Mouse (Mus musculus) CH12.LX (cell line): ENCODE results near the gene Fgfr2. TPM values are rescaled to one million over a fixed set of nuclear protein-coding genes. Genes with fewer than 3 reads are reported as not detected.

Experiments used
- DNase-seq: peaks from one replicate; pipeline ENCODE4 v3.0.0-alpha.2; 2013; ENCODE audit errors: extremely low read depth
- H3K27ac ChIP-seq: 2 replicates; pipeline ENCODE4 v1.5.1; 2012; ENCODE audit warnings: low read depth, mild to moderate bottlenecking, control low read depth, moderate library complexity; ENCODE audit not compliant: insufficient read depth
- H3K27me3 ChIP-seq: replicated peaks from 2 replicates; pipeline ENCODE3; 2012; ENCODE audit warnings: inconsistent platforms
- H3K36me3 ChIP-seq, 2 experiments: replicated peaks in 1 of 2; 2 replicates each; pipeline versions ENCODE3 to v1.6.1; 2012; ENCODE audit warnings: inconsistent platforms in 1 of 2, low read length in 1 of 2, mild to moderate bottlenecking in 1 of 2, mixed read lengths in 1 of 2, moderate library complexity in 1 of 2; ENCODE audit not compliant: control insufficient read depth in 1 of 2, insufficient read depth in 1 of 2
- H3K4me1 ChIP-seq, 2 experiments: 2 replicates each; pipeline ENCODE4 v1.6.1; 2012; ENCODE audit warnings: inconsistent platforms in 1 of 2, moderate library complexity in 1 of 2; ENCODE audit not compliant: insufficient read depth in 2 of 2, control insufficient read depth in 1 of 2
- H3K4me2 ChIP-seq: 2 replicates; pipeline ENCODE4 v1.6.1; 2012; ENCODE audit warnings: low read depth, mild to moderate bottlenecking, control low read depth; ENCODE audit not compliant: poor library complexity, insufficient read depth, severe bottlenecking
- H3K4me3 ChIP-seq, 3 experiments: fragments of 150-350 bp in 1 of 3; sonication (generic) in 1 of 3; replicated peaks in 1 of 3; 2 replicates each; pipeline versions ENCODE3 to v1.5.1; 2011 to 2012; ENCODE audit warnings: low read depth in 2 of 3, low read length in 2 of 3, mild to moderate bottlenecking in 2 of 3, moderate library complexity in 2 of 3, control low read depth in 1 of 3, improper control_type of control experiment in 1 of 3, inconsistent platforms in 1 of 3, mixed read lengths in 1 of 3; ENCODE audit not compliant: poor library complexity in 1 of 3
- H3K79me2 ChIP-seq: replicated peaks from 2 replicates; pipeline ENCODE4 v1.6.1; 2012; ENCODE audit warnings: mild to moderate bottlenecking, moderate library complexity; ENCODE audit not compliant: control insufficient read depth, poor library complexity, insufficient read depth, severe bottlenecking; ENCODE audit errors: extremely low read depth
- H3K9ac ChIP-seq: 2 replicates; pipeline ENCODE4 v1.6.1; 2012; ENCODE audit warnings: low read depth, mild to moderate bottlenecking, control low read depth, moderate library complexity; ENCODE audit not compliant: insufficient read depth
- H3K9me3 ChIP-seq: replicated peaks from 2 replicates; pipeline ENCODE3; 2012; ENCODE audit warnings: low read length, inconsistent platforms, mixed read lengths
- BHLHE40 ChIP-seq: IDR thresholded peaks from 2 replicates; pipeline ENCODE4 v1.6.1; 2011; ENCODE audit warnings: mild to moderate bottlenecking, low read depth, low read length, improper control_type of control experiment
- CHD1 ChIP-seq: IDR thresholded peaks from 2 replicates; pipeline ENCODE4 v1.6.1; 2012; ENCODE audit warnings: low read depth, low read length, improper control_type of control experiment, inconsistent platforms
- CTCF ChIP-seq, 2 experiments: IDR thresholded peaks in 1 of 2; conservative IDR thresholded peaks in 1 of 2; 2 replicates each; pipeline ENCODE4 v1.5.1; 2011 to 2012; ENCODE audit warnings: low read depth in 2 of 2, low read length in 2 of 2, improper control_type of control experiment in 1 of 2, inconsistent platforms in 1 of 2, mild to moderate bottlenecking in 1 of 2, moderate library complexity in 1 of 2
- EP300 ChIP-seq: IDR thresholded peaks from 2 replicates; pipeline ENCODE4 v1.6.1; 2011; ENCODE audit warnings: low read length, improper control_type of control experiment
- ETS1 ChIP-seq: conservative IDR thresholded peaks from 2 replicates; pipeline ENCODE4 v1.6.1; 2012; ENCODE audit warnings: low read depth, mild to moderate bottlenecking, inconsistent platforms, low read length, improper control_type of control experiment, moderate library complexity
- GABPA ChIP-seq: IDR thresholded peaks from 2 replicates; pipeline ENCODE4 v1.6.1; 2012; ENCODE audit warnings: low read depth, low read length, improper control_type of control experiment, inconsistent platforms; ENCODE audit not compliant: insufficient replicate concordance
- IRF4 ChIP-seq: IDR thresholded peaks from 2 replicates; pipeline ENCODE4 v1.6.1; 2014; ENCODE audit warnings: low read depth, mild to moderate bottlenecking, inconsistent platforms, low read length, improper control_type of control experiment
- JUN ChIP-seq: IDR thresholded peaks from 2 replicates; pipeline ENCODE4 v1.6.1; 2011; ENCODE audit warnings: low read depth, mild to moderate bottlenecking, low read length, improper control_type of control experiment, moderate library complexity; ENCODE audit not compliant: insufficient read depth
- MAFK ChIP-seq: IDR thresholded peaks from 2 replicates; pipeline ENCODE4 v1.6.1; 2011; ENCODE audit warnings: low read length, improper control_type of control experiment; ENCODE audit not compliant: insufficient replicate concordance
- MAX ChIP-seq: IDR thresholded peaks from 2 replicates; pipeline ENCODE4 v1.6.1; 2011; ENCODE audit warnings: low read length, improper control_type of control experiment
- MEF2A ChIP-seq: IDR thresholded peaks from 2 replicates; pipeline ENCODE4 v1.6.1; 2014; ENCODE audit warnings: low read depth, mild to moderate bottlenecking, inconsistent platforms, low read length, improper control_type of control experiment, borderline replicate concordance
- MXI1 ChIP-seq: IDR thresholded peaks from 2 replicates; pipeline ENCODE4 v1.6.1; 2011; ENCODE audit warnings: mild to moderate bottlenecking, low read depth, low read length, improper control_type of control experiment
- MYC ChIP-seq: IDR thresholded peaks from 2 replicates; pipeline ENCODE4 v1.6.1; 2011; ENCODE audit warnings: low read depth, mild to moderate bottlenecking, improper control_type of control experiment, low read length
- PAX5 ChIP-seq: IDR thresholded peaks from 2 replicates; pipeline ENCODE4 v1.6.1; 2012; ENCODE audit warnings: low read length, inconsistent platforms, mixed read lengths
- POLR2AphosphoS2 ChIP-seq: IDR thresholded peaks from 2 replicates; pipeline ENCODE4 v1.6.1; 2011; ENCODE audit warnings: low read depth, low read length, improper control_type of control experiment
- RAD21 ChIP-seq: IDR thresholded peaks from 2 replicates; pipeline ENCODE4 v1.6.1; 2011; ENCODE audit warnings: low read depth, mild to moderate bottlenecking, low read length, improper control_type of control experiment, moderate library complexity
- SIN3A ChIP-seq: IDR thresholded peaks from 2 replicates; pipeline ENCODE4 v1.6.1; 2012; ENCODE audit warnings: low read length, improper control_type of control experiment, inconsistent platforms
- USF1 ChIP-seq: IDR thresholded peaks from 2 replicates; pipeline ENCODE4 v1.6.1; 2014; ENCODE audit warnings: low read depth, mild to moderate bottlenecking, inconsistent platforms, low read length, improper control_type of control experiment
- ZKSCAN1 ChIP-seq: IDR thresholded peaks from 2 replicates; pipeline ENCODE4 v1.6.1; 2012; ENCODE audit warnings: low read depth, inconsistent platforms, low read length, improper control_type of control experiment, borderline replicate concordance
- ZMIZ1 ChIP-seq: IDR thresholded peaks from 2 replicates; pipeline ENCODE4 v1.6.1; 2012; ENCODE audit warnings: low read depth, mild to moderate bottlenecking, inconsistent platforms, low read length, improper control_type of control experiment
- dilution Hi-C: fragments of 300-500 bp; cut with MboI; formaldehyde crosslinking; loops from 2 replicates; pipeline ENCODE4 v1.14.3; 2020; ENCODE audit warnings: low sequenced_read_pairs; ENCODE audit not compliant: extremely low pct_unique_long_range_greater_than_20kb, extremely low pct_ligation_motif_present
- in situ Hi-C: fragments of 300-500 bp; cut with MboI; formaldehyde crosslinking; loops from 3 replicates; pipeline ENCODE4 v1.14.3; 2019; ENCODE audit warnings: low sequenced_read_pairs, low pct_ligation_motif_present, low pct_unique_long_range_greater_than_20kb, mixed read lengths
- polyA plus RNA-seq: library from polyadenylated mRNA; unstranded; fragments of >175 nt; gene quantifications from 2 replicates; pipeline ENCODE4 v1.2.1, GENCODE M21; 2012; ENCODE audit warnings: low read depth; ENCODE audit not compliant: insufficient read length
- total RNA-seq, 2 experiments: library from RNA; depleted of rRNA; stranded (reverse); fragments of 300-350 nt in 1 of 2; fragments of >200 nt in 1 of 2; gene quantifications; 2 replicates each; pipeline ENCODE4 v1.2.3; 2012 to 2014

The Fgfr2 gene
- total and polyA plus RNA-seq, 3 experiments: not detected

DNA sequence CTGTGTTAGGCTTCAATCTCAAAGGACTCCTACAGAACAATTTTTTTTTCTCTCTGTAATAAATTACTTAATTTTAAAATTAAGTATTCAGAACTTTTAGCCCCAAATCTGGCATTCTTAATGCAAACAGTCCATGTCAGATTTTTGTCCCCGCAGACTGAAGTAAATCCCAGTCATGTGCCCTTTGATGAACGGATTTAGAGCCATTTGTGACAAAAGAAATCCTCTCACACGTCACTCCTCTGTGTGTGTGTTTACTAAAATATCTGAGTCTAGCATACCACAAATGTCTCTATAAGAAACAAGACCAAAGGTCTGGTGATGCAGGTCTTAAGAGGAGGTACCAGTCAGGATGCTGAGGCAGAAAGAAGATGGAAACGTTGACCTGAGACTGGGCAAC, 2906.9 kb downstream of the Fgfr2 start:
- H3K4me2 ChIP-seq: no peak overlapping the region
- H3K9me3 ChIP-seq: no peaks in the 10 kb centered on the region
- H3K4me1 ChIP-seq: no peaks in the 10 kb centered on the region
- DNase-seq: no peak
- in situ Hi-C loops: no loop called here
- H3K36me3 ChIP-seq: no peaks in the 10 kb centered on the region
- no peak overlapping the region for H3K27ac ChIP-seq
- H3K27me3 ChIP-seq: peaks cover 85% of the 10 kb centered on the region
- H3K79me2 ChIP-seq: no peaks in the 10 kb centered on the region
- dilution Hi-C loops: no loop called here
- no peak overlapping the region for H3K4me3 ChIP-seq
- H3K9ac ChIP-seq: no peak overlapping the region
- TF ChIP-seq JUN (no peak), POLR2AphosphoS2 (no peak)

DNA sequence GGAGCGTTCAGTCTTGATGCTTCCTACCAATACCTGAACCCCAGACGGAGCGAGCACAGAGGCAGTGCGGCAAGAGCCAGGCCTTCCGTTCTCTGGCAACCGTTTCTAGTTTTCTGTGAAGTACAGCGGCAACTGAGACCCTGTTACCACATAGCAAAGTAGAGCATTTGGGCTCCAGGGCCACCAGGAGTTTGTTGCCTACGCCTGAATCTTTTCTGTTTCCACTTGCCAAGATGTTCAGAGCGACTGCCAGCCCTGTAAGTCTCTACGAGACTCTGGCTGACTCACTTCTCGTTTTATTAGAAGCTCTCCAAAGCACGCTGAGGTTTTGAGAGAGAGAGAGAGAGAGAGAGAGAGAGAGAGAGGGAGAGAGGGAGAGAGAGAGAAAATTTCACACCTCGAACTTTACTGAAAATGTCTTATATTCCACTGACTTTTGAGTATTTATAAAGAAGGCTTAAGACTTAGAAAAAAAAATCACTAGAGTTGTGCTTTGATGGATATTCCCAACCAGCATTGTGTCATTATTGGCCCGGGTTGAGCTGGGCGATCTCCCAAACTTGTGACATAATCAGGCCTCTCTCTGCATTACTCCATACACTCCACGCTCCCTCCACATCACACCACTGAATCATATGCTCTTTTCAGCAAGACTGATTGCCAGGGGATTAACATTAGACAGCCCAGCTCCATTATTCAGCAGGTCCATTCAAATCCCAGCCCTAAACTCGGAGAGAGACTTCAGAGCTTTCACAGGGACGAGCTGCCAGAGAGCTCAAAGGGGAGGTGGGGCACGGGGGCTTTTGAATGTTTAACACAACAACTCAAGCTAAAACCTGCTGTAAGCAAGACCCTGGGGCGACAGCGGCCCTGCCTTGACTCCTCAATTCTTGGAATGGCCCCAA, 2907.6 kb downstream of the Fgfr2 start:
- H3K79me2 ChIP-seq: no peaks in the 10 kb centered on the region
- in situ Hi-C loops: no loop called here
- H3K4me3 ChIP-seq: no peak overlapping the region
- no peak overlapping the region for H3K27ac ChIP-seq
- no peak for DNase-seq
- TF ChIP-seq MAX: no peak
- TF ChIP-seq CTCF (conservative IDR thresholded peaks at IDR 0.05 in 1 of 2, IDR thresholded peaks at IDR 0.05 in 1 of 2; ENCODE audit: low read depth in 2 of 2, low read length in 2 of 2): no peak
- no peak for TF ChIP-seq USF1
- TF ChIP-seq ZKSCAN1: no peak
- TF ChIP-seq PAX5: no peak
- TF ChIP-seq SIN3A: no peak
- TF ChIP-seq BHLHE40: no peak
- no peak for TF ChIP-seq MAFK
- no peak for TF ChIP-seq ETS1
- no peak for TF ChIP-seq CHD1
- no peak for TF ChIP-seq GABPA
- no peak for TF ChIP-seq EP300
- no peak for TF ChIP-seq POLR2AphosphoS2
- TF ChIP-seq MYC: no peak
- no peak for TF ChIP-seq IRF4
- no peak for TF ChIP-seq MEF2A
- TF ChIP-seq ZMIZ1: no peak
- no peak for TF ChIP-seq MXI1
- no peak for TF ChIP-seq RAD21
- no peak for TF ChIP-seq JUN
- TF ChIP-seq, all 38 proteins: peak for 0
- H3K4me1 ChIP-seq: no peaks in the 10 kb centered on the region
- dilution Hi-C loops: no loop called here
- H3K27me3 ChIP-seq: peaks cover 87% of the 10 kb centered on the region
- no peaks in the 10 kb centered on the region for H3K36me3 ChIP-seq
- no peaks in the 10 kb centered on the region for H3K9me3 ChIP-seq
- H3K4me2 ChIP-seq: no peak overlapping the region
- H3K9ac ChIP-seq: no peak overlapping the region
